Mouse (Mus musculus) lung, postnatal 36 days (tissue): ENCODE results near the gene Ceacam2.
"Not testable (repeated sequence)": the region's sequence is repeated elsewhere in the genome, so short reads cannot be mapped to it uniquely, and the experiment has no call there.

Experiments
- DNase-seq: peaks from one replicate; pipeline ENCODE4 v3.0.0; 2022; ENCODE audit warnings: mixed read lengths

Gene Ceacam2

GRCm38 (mm10) chr7:25539376-25539907 lies at the start of gene Ceacam2:
TSS of gene Ceacam2 (minus strand) at chr7:25539857.
- not testable (repeated sequence) for DNase-seq

- no peak for DNase-seq
Observed at GRCm38 (mm10) chr7:25585351-25586204, 45.9 kb upstream of the Ceacam2 start.

- no peak for DNase-seq
Observed at GRCm38 (mm10) chr7:25584651-25585050, 45.0 kb upstream of the Ceacam2 start.

GRCm38 (mm10) chr7:25582301-25582810 lies 42.7 kb upstream of the Ceacam2 start:
- DNase-seq, result no peak

- DNase-seq, result no peak
Observed at GRCm38 (mm10) chr7:25579441-25579840, 39.8 kb upstream of the Ceacam2 start.

- peak; percentile 39 for DNase-seq
Observed at GRCm38 (mm10) chr7:25576793-25577437, 37.3 kb upstream of the Ceacam2 start.

- DNase-seq, result not testable (repeated sequence)
Observed at GRCm38 (mm10) chr7:25576308-25576707, 36.7 kb upstream of the Ceacam2 start.

- no peak for DNase-seq
Observed at GRCm38 (mm10) chr7:25575870-25576269, 36.2 kb upstream of the Ceacam2 start.

- no peak for DNase-seq
Observed at GRCm38 (mm10) chr7:25575105-25575504, 35.4 kb upstream of the Ceacam2 start.

GRCm38 (mm10) chr7:25573806-25574205 lies 34.1 kb upstream of the Ceacam2 start:
- not testable (repeated sequence) for DNase-seq

GRCm38 (mm10) chr7:25568721-25569120 lies 29.1 kb upstream of the Ceacam2 start:
- no peak for DNase-seq

- peak; percentile 61 for DNase-seq
Observed at GRCm38 (mm10) chr7:25541464-25541863, 1.8 kb upstream of the Ceacam2 start.

GRCm38 (mm10) chr7:25539954-25540353 lies 297 bp upstream of the Ceacam2 start:
- DNase-seq, result not testable (repeated sequence)

GRCm38 (mm10) chr7:25530837-25531236 lies 8.8 kb downstream of the Ceacam2 start:
- DNase-seq, result no peak

- not testable (repeated sequence) for DNase-seq
Observed at GRCm38 (mm10) chr7:25516070-25516777, 23.4 kb downstream of the Ceacam2 start.

- not testable (repeated sequence) for DNase-seq
Observed at GRCm38 (mm10) chr7:25515667-25516066, 24.0 kb downstream of the Ceacam2 start.

- DNase-seq, result no peak
Observed at GRCm38 (mm10) chr7:25509925-25510324, 29.7 kb downstream of the Ceacam2 start.

- DNase-seq, result no peak
Observed at GRCm38 (mm10) chr7:25494649-25495048, 45.0 kb downstream of the Ceacam2 start.

GRCm38 (mm10) chr7:25490698-25491097 lies 49.0 kb downstream of the Ceacam2 start:
- not testable (repeated sequence) for DNase-seq

- DNase-seq, result not testable (repeated sequence)
Observed at GRCm38 (mm10) chr7:25489382-25489781, 50.3 kb downstream of the Ceacam2 start.

GRCm38 (mm10) chr7:25486186-25486585 lies 53.5 kb downstream of the Ceacam2 start:
- peak; percentile 83 for DNase-seq

- DNase-seq, result no peak
Observed at GRCm38 (mm10) chr7:25485061-25485460, 54.6 kb downstream of the Ceacam2 start.
